ENCODE assay signal across 8 mouse cellular contexts in the genomic region with DNA sequence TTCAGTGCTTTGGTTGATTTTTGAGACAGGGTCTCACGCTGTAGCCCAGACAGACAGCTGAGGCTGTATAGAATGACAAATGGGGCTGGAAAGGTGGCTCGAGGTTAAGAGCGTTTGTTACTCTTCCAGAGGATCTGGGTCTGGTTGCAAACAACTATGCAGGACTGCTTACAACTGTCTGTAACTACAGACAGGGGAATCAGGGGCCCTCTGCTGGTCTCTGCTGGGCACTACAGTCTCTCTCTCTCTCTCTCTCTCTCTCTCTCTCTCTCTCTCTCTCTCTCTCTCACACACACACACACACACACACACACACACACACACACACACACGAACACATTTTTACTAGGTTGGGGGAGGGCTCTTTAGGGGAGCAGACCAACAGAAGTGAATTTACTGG. TPM values are rescaled to one million over a fixed set of nuclear protein-coding genes. Genes with fewer than 3 reads are reported as not detected.
DNase-seq lines count a peak whose midpoint lies in the region; ATAC-seq and TF ChIP-seq lines count a peak whose summit lies in the region.

No protein-coding gene starts in this region.

- no peak for TF ChIP-seq POLR2A in CH12.LX (IDR thresholded peaks at IDR 0.05; ENCODE audit: low read depth, low read length)

- H3K9ac ChIP-seq in CH12.LX (ENCODE audit: insufficient read depth, low read depth) = no peak overlapping the region
- no peak overlapping the region for H3K9ac ChIP-seq in liver, embryonic 14.5 days (replicated peaks)

- in situ Hi-C loops in CH12.LX (cut with MboI; ENCODE audit: low pct_ligation_motif_present, low pct_unique_long_range_greater_than_20kb, low sequenced_read_pairs) = loop anchor here (5.0 to 25.0 kb wide), 3 partner anchors 189 to 371 kb away; partner anchors contain the start of gene Fgf15

- no peak for ATAC-seq in liver, embryonic 14.5 days (ENCODE audit: insufficient read depth)

- H3K4me2 ChIP-seq in CH12.LX (ENCODE audit: insufficient read depth, low read depth, poor library complexity, severe bottlenecking) = peak overlapping the region; percentile 78; the same call in 1 of the 2 replicates
- H3K4me2 ChIP-seq in liver, embryonic 14.5 days (ENCODE audit: low read depth) = no peak overlapping the region

- H3K9me3 ChIP-seq in CH12.LX (replicated peaks; ENCODE audit: low read length) = no peaks in the 10 kb centered on the region
- no peaks in the 10 kb centered on the region for H3K9me3 ChIP-seq in embryonic facial prominence, embryonic 10.5 days
- H3K9me3 ChIP-seq in liver, embryonic 14.5 days (ENCODE audit: control insufficient read depth, low read length) = no peaks in the 10 kb centered on the region

- H3K36me3 ChIP-seq in CH12.LX (replicated peaks in 1 of 2; ENCODE audit: control insufficient read depth in 1 of 2, insufficient read depth in 1 of 2, low read length in 1 of 2) = peaks cover 7 to 22% of the 10 kb centered on the region in 2 experiments
- H3K36me3 ChIP-seq in embryonic facial prominence, embryonic 10.5 days (replicated peaks) = peaks cover 23% of the 10 kb centered on the region
- H3K36me3 ChIP-seq in liver, embryonic 14.5 days (replicated peaks; ENCODE audit: control insufficient read depth, insufficient read depth, low read depth) = peaks cover 5% of the 10 kb centered on the region

- TF ChIP-seq CTCF in CH12.LX (conservative IDR thresholded peaks at IDR 0.05 in 1 of 2, IDR thresholded peaks at IDR 0.05 in 1 of 2; ENCODE audit: low read depth in 2 of 2, low read length in 2 of 2) = peak in 1 of 2 experiments; percentile 72; a peak in 2 of 4 replicates
- TF ChIP-seq CTCF in liver, embryonic 14.5 days (IDR thresholded peaks at IDR 0.05; ENCODE audit: low read depth) = peak; percentile 76

- dilution Hi-C loops in CH12.LX (cut with MboI; ENCODE audit: extremely low pct_ligation_motif_present, extremely low pct_unique_long_range_greater_than_20kb, low sequenced_read_pairs) = no loop called here

- H3K4me3 ChIP-seq in CH12.LX (replicated peaks in 1 of 3; ENCODE audit: low read depth in 2 of 3, low read length in 2 of 3, poor library complexity in 1 of 3) = no peak overlapping the region
- H3K4me3 ChIP-seq in embryonic facial prominence, embryonic 10.5 days = no peak overlapping the region
- H3K4me3 ChIP-seq in liver, embryonic 14.5 days (ENCODE audit: insufficient read depth in 1 of 2, low read depth in 2 of 2, low read length in 2 of 2) = no peak overlapping the region

- peaks cover 30% of the 10 kb centered on the region for H3K27me3 ChIP-seq in CH12.LX (replicated peaks)
- peaks cover 22% of the 10 kb centered on the region for H3K27me3 ChIP-seq in embryonic facial prominence, embryonic 10.5 days (replicated peaks; ENCODE audit: low read depth, poor library complexity, severe bottlenecking)
- no peaks in the 10 kb centered on the region for H3K27me3 ChIP-seq in liver, embryonic 14.5 days (ENCODE audit: control insufficient read depth, insufficient read depth, low read length)

- H3K4me1 ChIP-seq in CH12.LX (ENCODE audit: control insufficient read depth in 1 of 2, insufficient read depth in 2 of 2) = peaks cover 9 to 19% of the 10 kb centered on the region in 2 experiments; a peak in 2 of 4 replicates
- H3K4me1 ChIP-seq in embryonic facial prominence, embryonic 10.5 days = peaks cover 29% of the 10 kb centered on the region
- peaks cover 7 to 13% of the 10 kb centered on the region in 2 experiments; a peak in 3 of 4 replicates for H3K4me1 ChIP-seq in liver, embryonic 14.5 days (replicated peaks; ENCODE audit: control insufficient read depth in 2 of 2, insufficient read depth in 2 of 2, low read length in 1 of 2)

- no peak for TF ChIP-seq EP300 in CH12.LX (IDR thresholded peaks at IDR 0.05; ENCODE audit: low read length)
- no peak for TF ChIP-seq EP300 in liver, embryonic 14.5 days (IDR thresholded peaks at IDR 0.05; ENCODE audit: low read depth)

- no peaks in the 10 kb centered on the region for H3K79me2 ChIP-seq in CH12.LX (replicated peaks; ENCODE audit: control insufficient read depth, extremely low read depth, insufficient read depth, poor library complexity, severe bottlenecking)

- WGBS in embryonic facial prominence, embryonic 10.5 days = 9% methylated on average over 4 of the region's 4 CpGs
- WGBS in liver, embryonic 14.5 days (ENCODE audit: insufficient replicate concordance) = 3% methylated on average over 4 of the region's 4 CpGs

- peak; percentile 49 for DNase-seq in kidney, adult 9 months
- no peak for DNase-seq in kidney, adult 11 months
- DNase-seq in CH12.LX (ENCODE audit: extremely low read depth) (peak; percentile 54), adipocyte (ENCODE audit: low spot score) (peak; percentile 65)
- peak; percentile 66 for DNase-seq in embryonic facial prominence, embryonic 10.5 days (ENCODE audit: low spot score)
- DNase-seq in liver, embryonic 14.5 days (ENCODE audit: low read depth in 3 of 3, low spot score in 3 of 3) = peak; percentile 26 to 34 (median 27)
- peak; percentile 36 for DNase-seq in retina, postnatal 7 days (ENCODE audit: low read depth, low spot score)
- no peak for DNase-seq in frontal cortex, postnatal 14 days (ENCODE audit: low spot score in 2 of 2)

- no peak overlapping the region for H3K27ac ChIP-seq in CH12.LX (ENCODE audit: insufficient read depth, low read depth)
- no peak overlapping the region for H3K27ac ChIP-seq in embryonic facial prominence, embryonic 10.5 days (replicated peaks)
- H3K27ac ChIP-seq in liver, embryonic 14.5 days = no peak overlapping the region

- TF ChIP-seq RAD21 in CH12.LX (IDR thresholded peaks at IDR 0.05; ENCODE audit: low read depth, low read length) = peak; percentile 51

TF ChIP-seq in CH12.LX, 34 proteins besides CTCF, POLR2A, EP300 and RAD21:
- TF ChIP-seq TBP (conservative IDR thresholded peaks at IDR 0.05; ENCODE audit: low read depth, low read length) (no peak), E2F4 (IDR thresholded peaks at IDR 0.05; ENCODE audit: insufficient replicate concordance, low read depth, low read length) (no peak), CHD1 (IDR thresholded peaks at IDR 0.05; ENCODE audit: low read depth, low read length) (no peak), ZNF384 (IDR thresholded peaks at IDR 0.05; ENCODE audit: low read depth, low read length) (no peak), IRF4 (IDR thresholded peaks at IDR 0.05; ENCODE audit: low read depth, low read length) (peak; percentile 22; the same call in 1 of the 2 replicates), GABPA (IDR thresholded peaks at IDR 0.05; ENCODE audit: insufficient replicate concordance, low read depth, low read length) (no peak), HCFC1 (IDR thresholded peaks at IDR 0.05; ENCODE audit: low read depth, low read length) (no peak), BHLHE40 (IDR thresholded peaks at IDR 0.05; ENCODE audit: low read depth, low read length) (no peak), KAT2A (IDR thresholded peaks at IDR 0.05; ENCODE audit: insufficient replicate concordance, low read length) (no peak), SMC3 (IDR thresholded peaks at IDR 0.05; ENCODE audit: low read depth, low read length) (peak; percentile 63)

RNA-seq across cellular contexts. Expression of gene Fadd, which starts 1.4 kb away (rescaled TPM):
- total RNA-seq in CH12.LX (2012; rRNA removed) = 4.5 and 5.5 TPM in 2 replicates
- total RNA-seq in CH12.LX (2014; rRNA removed) = 2.7 and 2.9 TPM in 2 replicates
- polyA plus RNA-seq in CH12.LX (2012; ENCODE audit: insufficient read length, low read depth) = 7.0 and 7.2 TPM in 2 replicates
- polyA plus RNA-seq in embryonic facial prominence, embryonic 10.5 days (2016; fragmentation: Nextera tagmentation; extraction: Ambion mirVana) = 10.7 and 12.0 TPM in 2 replicates
- 3.6 and 4.1 TPM in 2 replicates for polyA plus RNA-seq in liver, embryonic 14.5 days (2012; rRNA removed)
- polyA plus RNA-seq in liver, embryonic 14.5 days (2014; fragmentation: Nextera tagmentation; extraction: Ambion mirVana) = 4.4 and 5.0 TPM in 2 replicates

RNA-seq across cellular contexts. Expression of gene Ppfia1, which starts 30.1 kb away (rescaled TPM):
- total RNA-seq in CH12.LX (2012; rRNA removed) = 29.3 and 33.5 TPM in 2 replicates
- 41.3 and 51.2 TPM in 2 replicates for total RNA-seq in CH12.LX (2014; rRNA removed)
- polyA plus RNA-seq in CH12.LX (2012; ENCODE audit: insufficient read length, low read depth) = 41.6 and 46.6 TPM in 2 replicates
- 44.3 and 44.6 TPM in 2 replicates for polyA plus RNA-seq in embryonic facial prominence, embryonic 10.5 days (2016; fragmentation: Nextera tagmentation; extraction: Ambion mirVana)
- 12.6 and 15.4 TPM in 2 replicates for polyA plus RNA-seq in liver, embryonic 14.5 days (2012; rRNA removed)
- 13.7 and 15.1 TPM in 2 replicates for polyA plus RNA-seq in liver, embryonic 14.5 days (2014; fragmentation: Nextera tagmentation; extraction: Ambion mirVana)

Comparison
In these comparisons a context has a peak if more than half of its experiments do, and no peak if none do; other contexts are left out.
1. DNase-seq: peak in kidney, adult 9 months (single experiment), CH12.LX (single experiment), adipocyte (single experiment), embryonic facial prominence, embryonic 10.5 days (single experiment), liver, embryonic 14.5 days (3 of 3) and retina, postnatal 7 days (single experiment); none in kidney, adult 11 months (single experiment) and frontal cortex, postnatal 14 days (0 of 2).